Comparison of ENCODE assay signal across 12 mouse cellular contexts in genomic region chr6:141091781-141092140, GRCm38 (mm10).
DNase-seq lines count a peak whose midpoint lies in the region; ATAC-seq and TF ChIP-seq lines count a peak whose summit lies in the region.
"Had no signal": no experiment of that assay in that cellular context is flagged by ENCODE, and none has a peak within 500 bp of the region (broad histone marks: within the 10 kb centered on the region; RNA-seq: fewer than 3 reads in every experiment).

No protein-coding gene starts in this region.

- no peaks in the 10 kb centered on the region for H3K4me1 ChIP-seq in forebrain, embryonic 16.5 days (replicated peaks; ENCODE audit: control insufficient read depth, insufficient read depth, low read length)
- H3K4me1 ChIP-seq in forebrain, embryonic 10.5 days = no peaks in the 10 kb centered on the region
- 0 out of 2 replicates have a peak, but pooled peaks cover 4% of the 10 kb centered on the region for H3K4me1 ChIP-seq in kidney, embryonic 15.5 days
- peaks cover 5% of the 10 kb centered on the region for H3K4me1 ChIP-seq in embryonic facial prominence, embryonic 14.5 days (ENCODE audit: control insufficient read depth, insufficient read depth, low read length)
- H3K4me1 ChIP-seq in lung, postnatal 0 days (ENCODE audit: insufficient read depth, low read depth, low read length) = no peaks in the 10 kb centered on the region
- H3K4me1 ChIP-seq: liver, embryonic 13.5 days; midbrain, embryonic 13.5 days had no signal

- TF ChIP-seq EP300 in lung, postnatal 0 days (IDR thresholded peaks at IDR 0.05) = no peak

- no peak for TF ChIP-seq CTCF in lung, postnatal 0 days (IDR thresholded peaks at IDR 0.05)

- no peaks in the 10 kb centered on the region; the same call in 1 of the 2 replicates for H3K27me3 ChIP-seq in forebrain, embryonic 16.5 days (replicated peaks; ENCODE audit: control insufficient read depth, insufficient read depth, low read length)
- H3K27me3 ChIP-seq in forebrain, embryonic 10.5 days (ENCODE audit: poor library complexity, severe bottlenecking) = no peaks in the 10 kb centered on the region
- H3K27me3 ChIP-seq in kidney, embryonic 15.5 days = no peaks in the 10 kb centered on the region
- H3K27me3 ChIP-seq in embryonic facial prominence, embryonic 14.5 days (replicated peaks; ENCODE audit: control insufficient read depth, insufficient read depth, low read length) = no peaks in the 10 kb centered on the region
- no peaks in the 10 kb centered on the region for H3K27me3 ChIP-seq in lung, postnatal 0 days (replicated peaks; ENCODE audit: insufficient read depth, low read length)
- H3K27me3 ChIP-seq: liver, embryonic 13.5 days; midbrain, embryonic 13.5 days had no signal

- H3K9ac ChIP-seq in forebrain, embryonic 16.5 days (replicated peaks; ENCODE audit: low read depth, low read length) = no peak overlapping the region
- H3K9ac ChIP-seq in kidney, embryonic 15.5 days = no peak overlapping the region
- no peak overlapping the region for H3K9ac ChIP-seq in embryonic facial prominence, embryonic 14.5 days (ENCODE audit: low read depth, low read length)
- no peak overlapping the region for H3K9ac ChIP-seq in lung, postnatal 0 days (replicated peaks; ENCODE audit: low read depth)
- H3K9ac ChIP-seq: liver, embryonic 13.5 days; midbrain, embryonic 13.5 days had no signal

- 70% methylated on average over 6 of the region's 6 CpGs for WGBS in forebrain, embryonic 16.5 days
- 90% methylated on average over 6 of the region's 6 CpGs for WGBS in forebrain, embryonic 10.5 days
- WGBS in kidney, embryonic 15.5 days = 71% methylated on average over 6 of the region's 6 CpGs
- WGBS in embryonic facial prominence, embryonic 14.5 days = 57% methylated on average over 6 of the region's 6 CpGs
- 47% methylated on average over 6 of the region's 6 CpGs for WGBS in lung, postnatal 0 days

- H3K4me3 ChIP-seq in forebrain, embryonic 16.5 days (replicated peaks; ENCODE audit: low read length) = no peak overlapping the region
- no peak overlapping the region for H3K4me3 ChIP-seq in forebrain, embryonic 10.5 days
- H3K4me3 ChIP-seq in kidney, embryonic 15.5 days (replicated peaks) = no peak overlapping the region
- H3K4me3 ChIP-seq in embryonic facial prominence, embryonic 14.5 days (ENCODE audit: low read depth, low read length) = no peak overlapping the region
- no peak overlapping the region for H3K4me3 ChIP-seq in lung, postnatal 0 days (ENCODE audit: low read depth, low read length)
- H3K4me3 ChIP-seq: liver, embryonic 13.5 days; midbrain, embryonic 13.5 days had no signal

- no peaks in the 10 kb centered on the region for H3K36me3 ChIP-seq in forebrain, embryonic 16.5 days (ENCODE audit: control insufficient read depth, insufficient read depth)
- no peaks in the 10 kb centered on the region for H3K36me3 ChIP-seq in forebrain, embryonic 10.5 days (replicated peaks)
- H3K36me3 ChIP-seq in kidney, embryonic 15.5 days = no peaks in the 10 kb centered on the region
- H3K36me3 ChIP-seq in embryonic facial prominence, embryonic 14.5 days (ENCODE audit: control insufficient read depth, insufficient read depth, low read length) = no peaks in the 10 kb centered on the region
- H3K36me3 ChIP-seq in lung, postnatal 0 days (ENCODE audit: insufficient read depth, low read length) = no peaks in the 10 kb centered on the region
- H3K36me3 ChIP-seq: liver, embryonic 13.5 days; midbrain, embryonic 13.5 days had no signal

- DNase-seq in forebrain, embryonic 10.5 days (ENCODE audit: extremely low spot score, low spot score) = no peak
- no peak for DNase-seq in kidney, postnatal 4 days
- DNase-seq in embryonic facial prominence, embryonic 14.5 days (ENCODE audit: low spot score) = no peak
- peak; percentile 39 for DNase-seq in lung, postnatal 0 days (ENCODE audit: low spot score)
- no peak for DNase-seq in frontal cortex, adult 2 months (ENCODE audit: extremely low spot score in 1 of 2, low spot score in 1 of 2)
- DNase-seq: B cell, adult 2 months; cerebellum, postnatal 25 days; liver, embryonic 13.5 days had no signal

- no peak overlapping the region for H3K4me2 ChIP-seq in forebrain, embryonic 16.5 days (ENCODE audit: low read length)
- no peak overlapping the region for H3K4me2 ChIP-seq in kidney, embryonic 15.5 days
- H3K4me2 ChIP-seq in embryonic facial prominence, embryonic 14.5 days (ENCODE audit: low read depth, low read length) = peak overlapping the region; percentile 12; the same call in 1 of the 2 replicates
- H3K4me2 ChIP-seq in lung, postnatal 0 days (replicated peaks; ENCODE audit: low read depth, low read length) = 0 out of 2 replicates have a peak overlapping the region, but pooled peaks have one; percentile 8
- H3K4me2 ChIP-seq: liver, embryonic 13.5 days; midbrain, embryonic 13.5 days had no signal

- H3K27ac ChIP-seq in forebrain, embryonic 16.5 days (ENCODE audit: low read length) = no peak overlapping the region
- no peak overlapping the region for H3K27ac ChIP-seq in forebrain, embryonic 10.5 days
- peak overlapping the region; percentile 14; the same call in 1 of the 2 replicates for H3K27ac ChIP-seq in kidney, embryonic 15.5 days
- H3K27ac ChIP-seq in embryonic facial prominence, embryonic 14.5 days (replicated peaks; ENCODE audit: low read depth, low read length) = no peak overlapping the region
- no peak overlapping the region for H3K27ac ChIP-seq in lung, postnatal 0 days (ENCODE audit: low read length)
- H3K27ac ChIP-seq: liver, embryonic 13.5 days; midbrain, embryonic 13.5 days had no signal

- peak; percentile 28; the same call in 1 of the 2 replicates for ATAC-seq in forebrain, embryonic 16.5 days
- ATAC-seq in kidney, embryonic 15.5 days (replicated peaks; ENCODE audit: low FRiP score) = peak; percentile 12; the same call in 1 of the 2 replicates
- ATAC-seq in embryonic facial prominence, embryonic 14.5 days (ENCODE audit: low read depth) = peak; percentile 26; the same call in 1 of the 2 replicates
- peak; percentile 71 for ATAC-seq in lung, postnatal 0 days
- no peak for ATAC-seq in inflammation-experienced regulatory T-cells, adult 6 months
- ATAC-seq: midbrain, embryonic 13.5 days had no signal

- no peaks in the 10 kb centered on the region for H3K9me3 ChIP-seq in forebrain, embryonic 16.5 days (ENCODE audit: control insufficient read depth, low read length)
- no peaks in the 10 kb centered on the region for H3K9me3 ChIP-seq in forebrain, embryonic 10.5 days
- H3K9me3 ChIP-seq in kidney, embryonic 15.5 days (replicated peaks) = no peaks in the 10 kb centered on the region
- no peaks in the 10 kb centered on the region for H3K9me3 ChIP-seq in embryonic facial prominence, embryonic 14.5 days (ENCODE audit: control insufficient read depth, low read length)
- H3K9me3 ChIP-seq in lung, postnatal 0 days (ENCODE audit: low read length) = no peaks in the 10 kb centered on the region
- H3K9me3 ChIP-seq: midbrain, embryonic 13.5 days had no signal

Comparison
In these comparisons a context has a peak if more than half of its experiments do, and no peak if none do; other contexts are left out.
1. H3K4me2 ChIP-seq: peak in embryonic facial prominence, embryonic 14.5 days (single experiment) and lung, postnatal 0 days (single experiment); none in forebrain, embryonic 16.5 days (single experiment) and kidney, embryonic 15.5 days (single experiment).